Mouse (Mus musculus) MEL (cell line): ENCODE measurements around the gene Notch4.

Experiments
- CTCF ChIP-seq, 3 experiments: IDR thresholded peaks in 2 of 3; conservative IDR thresholded peaks in 1 of 3; 2 replicates each; pipeline ENCODE4 v1.5.1; 2011 to 2012; ENCODE audit warnings: low read length in 3 of 3, low read depth in 2 of 3, mild to moderate bottlenecking in 2 of 3, improper control_type of control experiment in 1 of 3, inconsistent platforms in 1 of 3, mixed read lengths in 1 of 3, moderate library complexity in 1 of 3; ENCODE audit not compliant: control insufficient read depth in 1 of 3, insufficient read depth in 1 of 3, poor library complexity in 1 of 3, severe bottlenecking in 1 of 3
- EP300 ChIP-seq, 2 experiments: IDR thresholded peaks; 2 replicates each; pipeline ENCODE4 v1.6.1; 2011; ENCODE audit warnings: improper control_type of control experiment in 2 of 2, low read length in 2 of 2, low read depth in 1 of 2, mild to moderate bottlenecking in 1 of 2
- GATA1 ChIP-seq: IDR thresholded peaks from 2 replicates; pipeline ENCODE4 v1.6.1; 2011; ENCODE audit warnings: low read depth, low read length, improper control_type of control experiment
- KAT2A ChIP-seq: conservative IDR thresholded peaks from 2 replicates; pipeline ENCODE4 v1.6.1; 2012; ENCODE audit warnings: low read depth, low read length, improper control_type of control experiment, inconsistent platforms
- MAX ChIP-seq: IDR thresholded peaks from 2 replicates; pipeline ENCODE4 v1.6.1; 2011; ENCODE audit warnings: low read length, improper control_type of control experiment
- MEF2A ChIP-seq: IDR thresholded peaks from 2 replicates; pipeline ENCODE4 v1.6.1; 2014; ENCODE audit warnings: low read depth, mild to moderate bottlenecking, inconsistent platforms, low read length, improper control_type of control experiment; ENCODE audit not compliant: poor library complexity, insufficient replicate concordance, severe bottlenecking; ENCODE audit errors: extremely low read depth
- MYC ChIP-seq: IDR thresholded peaks from 2 replicates; pipeline ENCODE4 v1.6.1; 2011; ENCODE audit warnings: low read depth, mild to moderate bottlenecking, low read length, improper control_type of control experiment, moderate library complexity
- POLR2A ChIP-seq, 2 experiments: IDR thresholded peaks; 2 replicates each; pipeline ENCODE4 v1.6.1; 2011 to 2012; ENCODE audit warnings: low read length in 2 of 2, mild to moderate bottlenecking in 2 of 2, control low read depth in 1 of 2, improper control_type of control experiment in 1 of 2, low read depth in 1 of 2, moderate library complexity in 1 of 2; ENCODE audit not compliant: control insufficient read depth in 1 of 2, insufficient read depth in 1 of 2, poor library complexity in 1 of 2
- SMC3 ChIP-seq: IDR thresholded peaks from 2 replicates; pipeline ENCODE4 v1.6.1; 2011; ENCODE audit warnings: low read depth, low read length, improper control_type of control experiment
- TAL1 ChIP-seq: IDR thresholded peaks from 2 replicates; pipeline ENCODE4 v1.6.1; 2012; ENCODE audit warnings: mild to moderate bottlenecking, inconsistent platforms, low read length, moderate library complexity, mixed read lengths
- USF1 ChIP-seq: IDR thresholded peaks from 2 replicates; pipeline ENCODE4 v1.6.1; 2014; ENCODE audit warnings: low read depth, mild to moderate bottlenecking, inconsistent platforms, low read length, improper control_type of control experiment, moderate library complexity
- USF2 ChIP-seq, 2 experiments: IDR thresholded peaks; 2 replicates each; pipeline ENCODE4 v1.6.1; 2011 to 2012; ENCODE audit warnings: improper control_type of control experiment in 2 of 2, low read length in 2 of 2, borderline replicate concordance in 1 of 2, inconsistent platforms in 1 of 2, low read depth in 1 of 2, mild to moderate bottlenecking in 1 of 2; ENCODE audit not compliant: insufficient read depth in 1 of 2
- ZC3H11A ChIP-seq: IDR thresholded peaks from 2 replicates; pipeline ENCODE4 v1.6.1; 2012; ENCODE audit warnings: low read depth, mild to moderate bottlenecking, inconsistent platforms, low read length, improper control_type of control experiment
- ZMIZ1 ChIP-seq: IDR thresholded peaks from 2 replicates; pipeline ENCODE4 v1.6.1; 2012; ENCODE audit warnings: low read depth, mild to moderate bottlenecking, inconsistent platforms, low read length, improper control_type of control experiment, moderate library complexity

- TF ChIP-seq CTCF (IDR thresholded peaks at IDR 0.05 in 2 of 3, conservative IDR thresholded peaks at IDR 0.05 in 1 of 3; ENCODE audit: control insufficient read depth in 1 of 3, insufficient read depth in 1 of 3, low read depth in 2 of 3, low read length in 3 of 3, poor library complexity in 1 of 3, severe bottlenecking in 1 of 3) (peak; percentile 88 to 91 (median 89)), GATA1 (no peak), MYC (no peak), KAT2A (no peak), ZMIZ1 (no peak), MEF2A (no peak), SMC3 (peak; percentile 82), EP300 (IDR thresholded peaks at IDR 0.05; ENCODE audit: low read depth in 1 of 2, low read length in 2 of 2) (no peak), USF1 (0 out of 2 replicates have a peak, but pooled peaks have one; percentile 10), TAL1 (no peak), MAX (no peak), USF2 (IDR thresholded peaks at IDR 0.05; ENCODE audit: borderline replicate concordance in 1 of 2, insufficient read depth in 1 of 2, low read depth in 1 of 2, low read length in 2 of 2) (no peak), POLR2A (IDR thresholded peaks at IDR 0.05; ENCODE audit: control insufficient read depth in 1 of 2, insufficient read depth in 1 of 2, low read depth in 1 of 2, low read length in 2 of 2, poor library complexity in 1 of 2) (no peak), ZC3H11A (peak; percentile 60)
Observed at GRCm38 (mm10) chr17:34555483-34555882, 8.6 kb upstream of the Notch4 start.
